ENCODE assay signal across 8 mouse cellular contexts in genomic region chr16:56064334-56064990, GRCm38 (mm10). TPM values are rescaled to one million over a fixed set of nuclear protein-coding genes. Genes with fewer than 3 reads are reported as not detected.
DNase-seq lines count a peak whose midpoint lies in the region; ATAC-seq and TF ChIP-seq lines count a peak whose summit lies in the region.

No protein-coding gene starts in this region.

- H3K4me1 ChIP-seq in cerebellum, adult 2 months (ENCODE audit: control insufficient read depth, insufficient read depth, low read length) = no peaks in the 10 kb centered on the region
- H3K4me1 ChIP-seq in hindbrain, embryonic 10.5 days (replicated peaks) = no peaks in the 10 kb centered on the region
- H3K4me1 ChIP-seq in lung, embryonic 16.5 days (replicated peaks; ENCODE audit: control insufficient read depth, insufficient read depth, low read length) = no peaks in the 10 kb centered on the region

- no peak; the same call in 1 of the 2 replicates for TF ChIP-seq POLR2A in cerebellum, adult 2 months (IDR thresholded peaks at IDR 0.05; ENCODE audit: borderline replicate concordance, insufficient read depth, low read length)

- peak overlapping the region; percentile 56 for H3K4me3 ChIP-seq in cerebellum, adult 2 months (replicated peaks; ENCODE audit: insufficient read depth, low read depth, low read length)
- peak overlapping the region; percentile 54 for H3K4me3 ChIP-seq in hindbrain, embryonic 10.5 days
- peak overlapping the region; percentile 60 for H3K4me3 ChIP-seq in lung, embryonic 16.5 days (ENCODE audit: low read length)

- peak; percentile 50 for TF ChIP-seq CTCF in cerebellum, adult 2 months (IDR thresholded peaks at IDR 0.05; ENCODE audit: borderline replicate concordance, insufficient read depth, low read depth, low read length)

- H3K4me2 ChIP-seq in lung, embryonic 16.5 days (ENCODE audit: low read depth, low read length) = peak overlapping the region; percentile 69

- H3K27ac ChIP-seq in cerebellum, adult 2 months (ENCODE audit: insufficient read depth, low read length) = 0 out of 2 replicates have a peak overlapping the region, but pooled peaks have one; percentile 32
- H3K27ac ChIP-seq in hindbrain, embryonic 10.5 days = peak overlapping the region; percentile 85
- H3K27ac ChIP-seq in lung, embryonic 16.5 days (ENCODE audit: low read length) = peak overlapping the region; percentile 52; the same call in 1 of the 2 replicates

- H3K36me3 ChIP-seq in hindbrain, embryonic 10.5 days = no peaks in the 10 kb centered on the region
- H3K36me3 ChIP-seq in lung, embryonic 16.5 days (ENCODE audit: control insufficient read depth, insufficient read depth, low read length) = no peaks in the 10 kb centered on the region

- peak; percentile 93 for ATAC-seq in lung, embryonic 16.5 days (ENCODE audit: low read depth)

- H3K9me3 ChIP-seq in hindbrain, embryonic 10.5 days = no peaks in the 10 kb centered on the region
- no peaks in the 10 kb centered on the region for H3K9me3 ChIP-seq in lung, embryonic 16.5 days (ENCODE audit: control insufficient read depth, low read length)

- DNase-seq in NIH3T3 (ENCODE audit: low read depth) = peak; percentile 89
- peak; percentile 54 to 72 for DNase-seq in cerebellum, adult 2 months
- peak; percentile 63 for DNase-seq in forelimb bud, embryonic 11.5 days (ENCODE audit: low read depth, low spot score)
- DNase-seq in hindbrain, embryonic 10.5 days (ENCODE audit: low spot score) = peak; percentile 79
- peak; percentile 55 for DNase-seq in layer of hippocampus, adult 9-10 months (ENCODE audit: low spot score)
- peak; percentile 52 for DNase-seq in ovary, postnatal 36 days (ENCODE audit: low spot score)
- DNase-seq in thymus, postnatal 4 days = peak; percentile 70

- 2% methylated on average over 20 of the region's 20 CpGs for WGBS in cerebellum, adult 2 months
- WGBS in hindbrain, embryonic 10.5 days = 6% methylated on average over 20 of the region's 20 CpGs
- 3% methylated on average over 20 of the region's 20 CpGs for WGBS in lung, embryonic 16.5 days

- H3K27me3 ChIP-seq in cerebellum, adult 2 months (ENCODE audit: control insufficient read depth, insufficient read depth, low read length) = no peaks in the 10 kb centered on the region
- no peaks in the 10 kb centered on the region for H3K27me3 ChIP-seq in hindbrain, embryonic 10.5 days (ENCODE audit: insufficient read depth, poor library complexity, severe bottlenecking)
- H3K27me3 ChIP-seq in lung, embryonic 16.5 days (ENCODE audit: control insufficient read depth, insufficient read depth, low read depth, low read length) = no peaks in the 10 kb centered on the region

- peak overlapping the region; percentile 72 for H3K9ac ChIP-seq in lung, embryonic 16.5 days (ENCODE audit: low read length)

RNA-seq across cellular contexts. Expression of gene Senp7, which starts 16.3 kb away (rescaled TPM):
- polyA plus RNA-seq in cerebellum, adult 2 months (2012; rRNA removed) = 25.4 and 26.7 TPM in 2 replicates
- 32.5 and 35.7 TPM in 2 replicates for polyA plus RNA-seq in hindbrain, embryonic 10.5 days (2016; fragmentation: Nextera tagmentation; extraction: Ambion mirVana)
- 25.9 and 28.5 TPM in 2 replicates for polyA plus RNA-seq in lung, embryonic 16.5 days (2015; fragmentation: Nextera tagmentation; extraction: Ambion mirVana)

RNA-seq across cellular contexts. Expression of gene Trmt10c, which starts 26.8 kb away (rescaled TPM):
- polyA plus RNA-seq in cerebellum, adult 2 months (2012; rRNA removed) = 7.3 and 7.5 TPM in 2 replicates
- 25.5 and 29.0 TPM in 2 replicates for polyA plus RNA-seq in hindbrain, embryonic 10.5 days (2016; fragmentation: Nextera tagmentation; extraction: Ambion mirVana)
- polyA plus RNA-seq in lung, embryonic 16.5 days (2015; fragmentation: Nextera tagmentation; extraction: Ambion mirVana) = 20.9 and 23.9 TPM in 2 replicates

RNA-seq across cellular contexts. Expression of gene Pcnp, which starts 34.9 kb away (rescaled TPM):
- polyA plus RNA-seq in cerebellum, adult 2 months (2012; rRNA removed) = 122 and 134 TPM in 2 replicates
- 258 and 310 TPM in 2 replicates for polyA plus RNA-seq in hindbrain, embryonic 10.5 days (2016; fragmentation: Nextera tagmentation; extraction: Ambion mirVana)
- polyA plus RNA-seq in lung, embryonic 16.5 days (2015; fragmentation: Nextera tagmentation; extraction: Ambion mirVana) = 207 and 226 TPM in 2 replicates

Comparison
In these comparisons a context has a peak if more than half of its experiments do, and no peak if none do; other contexts are left out.
1. Peak in every context shown above with its lines: DNase-seq, ATAC-seq, H3K4me3 ChIP-seq and H3K27ac ChIP-seq.
2. H3K27ac ChIP-seq: peak in every context shown above with its lines; median percentile 85 in hindbrain, embryonic 10.5 days; 52 in lung, embryonic 16.5 days; 32 in cerebellum, adult 2 months.